ENCODE assay signal across 9 mouse cellular contexts in genomic region chr14:55722438-55722945, GRCm38 (mm10). TPM values are rescaled to one million over a fixed set of nuclear protein-coding genes. Genes with fewer than 3 reads are reported as not detected.
DNase-seq lines count a peak whose midpoint lies in the region; ATAC-seq and TF ChIP-seq lines count a peak whose summit lies in the region.
"Had no signal": no experiment of that assay in that cellular context is flagged by ENCODE, and none has a peak within 500 bp of the region (broad histone marks: within the 10 kb centered on the region; RNA-seq: fewer than 3 reads in every experiment).

No protein-coding gene starts in this region.

- DNase-seq in layer of hippocampus, adult 2 months (ENCODE audit: low spot score in 2 of 2) = no peak
- no peak for DNase-seq in layer of hippocampus, adult 9-10 months (ENCODE audit: low spot score)
- DNase-seq in hindbrain, postnatal 0 days (ENCODE audit: low spot score) = no peak
- DNase-seq in midbrain, postnatal 0 days (ENCODE audit: low spot score) = no peak
- DNase-seq in cerebellum, postnatal 10 days = no peak
- no peak for DNase-seq in kidney, postnatal 36 days
- no peak for DNase-seq in gastrocnemius, postnatal 10 days

- no peak for TF ChIP-seq POLR2A in cortical plate, adult 2 months (IDR thresholded peaks at IDR 0.05; ENCODE audit: extremely low read depth, insufficient read depth, low read length)

- H3K9ac ChIP-seq in hindbrain, postnatal 0 days (replicated peaks; ENCODE audit: low read length) = no peak overlapping the region
- H3K9ac ChIP-seq in midbrain, postnatal 0 days (replicated peaks; ENCODE audit: low read length, poor library complexity, severe bottlenecking) = peak overlapping the region; percentile 55

- peak overlapping the region; percentile 77; the same call in 1 of the 2 replicates for H3K4me3 ChIP-seq in layer of hippocampus, adult 2 months
- H3K4me3 ChIP-seq in cortical plate, adult 2 months (ENCODE audit: insufficient read depth, low read length) = peak overlapping the region; percentile 62
- peak overlapping the region; percentile 60 for H3K4me3 ChIP-seq in hindbrain, postnatal 0 days (ENCODE audit: low read length)
- H3K4me3 ChIP-seq in midbrain, postnatal 0 days (ENCODE audit: low read depth, low read length) = peak overlapping the region; percentile 45; the same call in 1 of the 2 replicates

- no peaks in the 10 kb centered on the region for H3K9me3 ChIP-seq in hindbrain, postnatal 0 days (ENCODE audit: low read length)
- no peaks in the 10 kb centered on the region for H3K9me3 ChIP-seq in midbrain, postnatal 0 days (ENCODE audit: low read length)

- H3K4me1 ChIP-seq in cortical plate, adult 2 months (ENCODE audit: control insufficient read depth, insufficient read depth, low read length) = no peaks in the 10 kb centered on the region
- 0 out of 2 replicates have a peak, but pooled peaks cover 4% of the 10 kb centered on the region for H3K4me1 ChIP-seq in hindbrain, postnatal 0 days (ENCODE audit: insufficient read depth, low read length)
- peaks cover 5% of the 10 kb centered on the region; the same call in 1 of the 2 replicates for H3K4me1 ChIP-seq in midbrain, postnatal 0 days (ENCODE audit: insufficient read depth, low read length)

- 0 out of 2 replicates have a peak, but pooled peaks cover 3% of the 10 kb centered on the region for H3K36me3 ChIP-seq in hindbrain, postnatal 0 days (ENCODE audit: insufficient read depth, low read length)
- peaks cover 15% of the 10 kb centered on the region for H3K36me3 ChIP-seq in midbrain, postnatal 0 days (ENCODE audit: insufficient read depth, low read length)

- peak; percentile 20 for ATAC-seq in hindbrain, postnatal 0 days
- ATAC-seq in midbrain, postnatal 0 days (ENCODE audit: low FRiP score) = peak; percentile 14

- H3K4me2 ChIP-seq in hindbrain, postnatal 0 days (ENCODE audit: low read depth, low read length) = peak overlapping the region; percentile 57; the same call in 1 of the 2 replicates
- peak overlapping the region; percentile 68 for H3K4me2 ChIP-seq in midbrain, postnatal 0 days (ENCODE audit: low read depth, low read length, poor library complexity, severe bottlenecking)

- no peaks in the 10 kb centered on the region for H3K27me3 ChIP-seq in hindbrain, postnatal 0 days (ENCODE audit: insufficient read depth, low read length)
- H3K27me3 ChIP-seq in midbrain, postnatal 0 days (ENCODE audit: insufficient read depth, low read length) = no peaks in the 10 kb centered on the region

- WGBS in hindbrain, postnatal 0 days = 45% methylated on average over 8 of the region's 8 CpGs
- 49% methylated on average over 8 of the region's 8 CpGs for WGBS in midbrain, postnatal 0 days

- peak overlapping the region; percentile 93; the same call in 1 of the 2 replicates for H3K27ac ChIP-seq in layer of hippocampus, adult 2 months
- no peak overlapping the region for H3K27ac ChIP-seq in cortical plate, adult 2 months (ENCODE audit: insufficient read depth, low read length)
- H3K27ac ChIP-seq in hindbrain, postnatal 0 days = no peak overlapping the region
- H3K27ac ChIP-seq in midbrain, postnatal 0 days (ENCODE audit: low read depth, low read length) = peak overlapping the region; percentile 48; the same call in 1 of the 2 replicates

- TF ChIP-seq CTCF in layer of hippocampus, adult 2 months (conservative IDR thresholded peaks at IDR 0.05) = no peak
- TF ChIP-seq CTCF in cortical plate, adult 2 months (IDR thresholded peaks at IDR 0.05; ENCODE audit: extremely low read depth, insufficient read depth, low read length) = no peak
- no peak for TF ChIP-seq CTCF in hindbrain, postnatal 0 days (IDR thresholded peaks at IDR 0.05; ENCODE audit: low read depth)
- TF ChIP-seq CTCF in midbrain, postnatal 0 days (IDR thresholded peaks at IDR 0.05) = no peak

RNA-seq across cellular contexts. Expression of gene Rabggta, which starts 0.4 kb away (rescaled TPM):
- total RNA-seq in layer of hippocampus, adult 2 months (2021) = 10 to 100 TPM; 44.9 to 49.5 TPM
- 64.7 and 67.9 TPM in 2 replicates for polyA plus RNA-seq in cortical plate, adult 2 months (2012; rRNA removed)
- 78.7 and 83.8 TPM in 2 replicates for total RNA-seq in hindbrain, postnatal 0 days (2014; rRNA removed)
- 50.4 and 51.9 TPM in 2 replicates for polyA plus RNA-seq in hindbrain, postnatal 0 days (2015; fragmentation: Nextera tagmentation; extraction: Ambion mirVana)
- total RNA-seq in midbrain, postnatal 0 days (2014; rRNA removed) = 75.1 and 94.5 TPM in 2 replicates
- 61.9 and 62.6 TPM in 2 replicates for polyA plus RNA-seq in midbrain, postnatal 0 days (2015; fragmentation: Nextera tagmentation; extraction: Ambion mirVana)
- total RNA-seq in gastrocnemius, postnatal 10 days (2021) = 10 to 100 TPM in 1 of 2 experiments, 1 to 10 TPM in 1; 9.4 to 10.2 TPM

RNA-seq across cellular contexts. Expression of gene Tgm1, which starts 8.8 kb away (rescaled TPM):
- not detected for total RNA-seq in layer of hippocampus, adult 2 months (2021)
- polyA plus RNA-seq in cortical plate, adult 2 months (2012; rRNA removed) = 0.04 and 0.08 TPM in 2 replicates
- 0.10 and 0.11 TPM in 2 replicates for total RNA-seq in hindbrain, postnatal 0 days (2014; rRNA removed)
- polyA plus RNA-seq in hindbrain, postnatal 0 days (2015; fragmentation: Nextera tagmentation; extraction: Ambion mirVana) = 0.06 and 0.16 TPM in 2 replicates
- total RNA-seq in midbrain, postnatal 0 days (2014; rRNA removed) = 0.16 and 0.38 TPM in 2 replicates
- 0.14 and 0.18 TPM in 2 replicates for polyA plus RNA-seq in midbrain, postnatal 0 days (2015; fragmentation: Nextera tagmentation; extraction: Ambion mirVana)
- total RNA-seq in gastrocnemius, postnatal 10 days (2021) = under 1 TPM; 0.19 to 0.50 TPM

RNA-seq across cellular contexts. Expression of gene Dhrs1, which starts 23.0 kb away (rescaled TPM):
- 10 to 100 TPM; 82.4 to 91.1 TPM for total RNA-seq in layer of hippocampus, adult 2 months (2021)
- polyA plus RNA-seq in cortical plate, adult 2 months (2012; rRNA removed) = 117 TPM in 2 replicates
- 62.0 and 69.2 TPM in 2 replicates for total RNA-seq in hindbrain, postnatal 0 days (2014; rRNA removed)
- polyA plus RNA-seq in hindbrain, postnatal 0 days (2015; fragmentation: Nextera tagmentation; extraction: Ambion mirVana) = 86.0 and 88.3 TPM in 2 replicates
- total RNA-seq in midbrain, postnatal 0 days (2014; rRNA removed) = 75.1 and 94.0 TPM in 2 replicates
- polyA plus RNA-seq in midbrain, postnatal 0 days (2015; fragmentation: Nextera tagmentation; extraction: Ambion mirVana) = 72.0 and 73.3 TPM in 2 replicates
- 10 to 100 TPM; 33.2 to 33.3 TPM for total RNA-seq in gastrocnemius, postnatal 10 days (2021)

RNA-seq across cellular contexts. Expression of gene Nop9, which starts 23.0 kb away (rescaled TPM):
- total RNA-seq in layer of hippocampus, adult 2 months (2021) = 10 to 100 TPM; 11.8 to 13.1 TPM
- 9.1 and 9.2 TPM in 2 replicates for polyA plus RNA-seq in cortical plate, adult 2 months (2012; rRNA removed)
- 19.9 and 28.9 TPM in 2 replicates for total RNA-seq in hindbrain, postnatal 0 days (2014; rRNA removed)
- polyA plus RNA-seq in hindbrain, postnatal 0 days (2015; fragmentation: Nextera tagmentation; extraction: Ambion mirVana) = 23.0 and 23.5 TPM in 2 replicates
- 22.0 and 30.4 TPM in 2 replicates for total RNA-seq in midbrain, postnatal 0 days (2014; rRNA removed)
- 17.3 and 17.8 TPM in 2 replicates for polyA plus RNA-seq in midbrain, postnatal 0 days (2015; fragmentation: Nextera tagmentation; extraction: Ambion mirVana)
- 10 to 100 TPM; 13.4 to 15.2 TPM for total RNA-seq in gastrocnemius, postnatal 10 days (2021)

RNA-seq across cellular contexts. Expression of gene Cideb, which starts 35.8 kb away (rescaled TPM):
- 1 to 10 TPM; 1.4 to 1.6 TPM for total RNA-seq in layer of hippocampus, adult 2 months (2021)
- 16.9 and 18.2 TPM in 2 replicates for polyA plus RNA-seq in cortical plate, adult 2 months (2012; rRNA removed)
- 1.9 TPM in 1 of 2 replicates, not detected in the other for total RNA-seq in hindbrain, postnatal 0 days (2014; rRNA removed)
- polyA plus RNA-seq in hindbrain, postnatal 0 days (2015; fragmentation: Nextera tagmentation; extraction: Ambion mirVana) = 0.75 and 0.81 TPM in 2 replicates
- 0.66 and 2.6 TPM in 2 replicates for total RNA-seq in midbrain, postnatal 0 days (2014; rRNA removed)
- 0.25 and 1.1 TPM in 2 replicates for polyA plus RNA-seq in midbrain, postnatal 0 days (2015; fragmentation: Nextera tagmentation; extraction: Ambion mirVana)
- not detected for total RNA-seq in gastrocnemius, postnatal 10 days (2021)
- total RNA-seq: hematopoietic stem cell, adult 5-6 weeks had no signal

Comparison
In these comparisons a context has a peak if more than half of its experiments do, and no peak if none do; other contexts are left out.
1. H3K27ac ChIP-seq: peak in layer of hippocampus, adult 2 months (single experiment) and midbrain, postnatal 0 days (single experiment); none in cortical plate, adult 2 months (single experiment) and hindbrain, postnatal 0 days (single experiment).
2. Peak in every context shown above with its lines, with median percentiles within 50 percentile points of each other: H3K4me3 ChIP-seq.